Mouse (Mus musculus) ES-Bruce4 (cell line): ENCODE measurements at regions not wholly inside any gene's neighbourhood (a gene's known extent, or its start where the extent isn't known, plus 50 kb on each side); places are given as distances from the start of the nearest gene placed in this dataset.

Experiments used
- CTCF ChIP-seq: IDR thresholded peaks from one replicate; pipeline ENCODE4 v1.8.1; 2011; ENCODE audit warnings: low read depth, low read length
- EP300 ChIP-seq: IDR thresholded peaks from 2 replicates; pipeline ENCODE4 v1.6.1; 2011; ENCODE audit warnings: low read depth, low read length; ENCODE audit not compliant: insufficient read depth
- POLR2A ChIP-seq: IDR thresholded peaks from one replicate; pipeline ENCODE4 v1.8.1; 2011; ENCODE audit warnings: low read length; ENCODE audit not compliant: insufficient read depth

- TF ChIP-seq CTCF (no peak), POLR2A (no peak), EP300 (no peak)
Measured at GRCm38 (mm10) chr1:61187381-61188100, 209.8 kb downstream of the Icos start.
